Mouse (Mus musculus) liver, adult 2 months (tissue): ENCODE data around the gene Gm10570. TPM values are rescaled to one million over a fixed set of nuclear protein-coding genes. Genes with fewer than 3 reads are reported as not detected.

Source experiments
- DNase-seq: peaks from one replicate; pipeline ENCODE4 v3.0.0-alpha.2; 2011; ENCODE audit warnings: low read depth, low spot score; ENCODE audit errors: extremely low read depth
- H3K27ac ChIP-seq: fragments of 200-500 bp; replicated peaks from 2 replicates; pipeline ENCODE4 v1.5.1; 2012; ENCODE audit warnings: low read depth, mild to moderate bottlenecking, control low read depth, inconsistent platforms, low read length; ENCODE audit not compliant: insufficient read depth
- H3K27me3 ChIP-seq: fragments of 200-500 bp; 2 replicates; pipeline ENCODE4 v1.6.1; 2012; ENCODE audit warnings: mild to moderate bottlenecking, moderate library complexity, low read length, inconsistent platforms; ENCODE audit not compliant: control insufficient read depth, insufficient read depth
- H3K36me3 ChIP-seq: fragments of 200-500 bp; 2 replicates; pipeline ENCODE4 v1.6.1; 2012; ENCODE audit warnings: low read length, inconsistent platforms; ENCODE audit not compliant: control insufficient read depth, insufficient read depth
- H3K4me1 ChIP-seq: fragments of 200-500 bp; 2 replicates; pipeline ENCODE4 v1.6.1; 2011; ENCODE audit warnings: low read length; ENCODE audit not compliant: control insufficient read depth, insufficient read depth
- H3K4me3 ChIP-seq: fragments of 200-500 bp; 2 replicates; pipeline ENCODE4 v1.5.1; 2011; ENCODE audit warnings: low read depth, mild to moderate bottlenecking, control low read depth, low read length, moderate library complexity; ENCODE audit not compliant: insufficient read depth
- H3K79me2 ChIP-seq: fragments of 200-500 bp; 2 replicates; pipeline ENCODE4 v1.6.1; 2012; ENCODE audit warnings: inconsistent platforms, mild to moderate bottlenecking, low read length, moderate library complexity; ENCODE audit not compliant: control insufficient read depth, insufficient read depth
- H3K9ac ChIP-seq: fragments of 200-500 bp; 2 replicates; pipeline ENCODE4 v1.6.1; 2012; ENCODE audit warnings: low read depth, mild to moderate bottlenecking, control low read depth, inconsistent platforms, low read length
- CTCF ChIP-seq: fragments of 200-500 bp; IDR thresholded peaks from 2 replicates; pipeline ENCODE4 v1.5.1; 2011; ENCODE audit warnings: low read depth, low read length, control low read depth
- POLR2A ChIP-seq: fragments of 200-500 bp; IDR thresholded peaks from 2 replicates; pipeline ENCODE4 v1.6.1; 2011; ENCODE audit warnings: low read length, control low read depth; ENCODE audit not compliant: insufficient read depth; ENCODE audit errors: extremely low read depth
- WGBS: fragments of 180-500 bp; shearing (Covaris S2); methylation state at CpG from one replicate; pipeline ENCODE4 v1.1.7; 2018; 5-methylcytosine and 5-hydroxymethylcytosine counted together
- polyA plus RNA-seq: library from polyadenylated mRNA; depleted of rRNA; stranded (reverse); fragments of >200 nt; gene quantifications from 2 replicates; pipeline ENCODE4 v1.2.3, GENCODE M21; 2012
- total RNA-seq: library from RNA; depleted of rRNA; stranded (reverse); fragments of >200 nt; gene quantifications from 2 replicates; pipeline ENCODE4 v1.2.3, GENCODE M21; 2014

Gm10570 gene
- total and polyA plus RNA-seq, 2 experiments, result not detected

- no peak for DNase-seq
These were observed 6.1 kb downstream of the Gm10570 start for GRCm38 (mm10) chr4:130302285-130302870.

GRCm38 (mm10) chr4:130299629-130300018 is 8.8 kb downstream of the Gm10570 start:
- no peak for DNase-seq
- Histone ChIP-seq H3K4me3 (no peak overlapping the region), H3K79me2 (no peaks in the 10 kb centered on the region), H3K4me1 (no peaks in the 10 kb centered on the region), H3K36me3 (no peaks in the 10 kb centered on the region), H3K27ac (no peak overlapping the region), H3K27me3 (no peaks in the 10 kb centered on the region), H3K9ac (no peak overlapping the region)
- WGBS, result 73% methylated on average over 8 of the region's 8 CpGs
- no peak for TF ChIP-seq POLR2A
- no peak for TF ChIP-seq CTCF

More at GRCm38 (mm10) chr4:130302285-130302870, 6.1 kb downstream of the Gm10570 start:
- Histone ChIP-seq H3K9ac (no peak overlapping the region), H3K27me3 (no peaks in the 10 kb centered on the region), H3K4me3 (no peak overlapping the region), H3K36me3 (no peaks in the 10 kb centered on the region), H3K4me1 (no peaks in the 10 kb centered on the region), H3K27ac (no peak overlapping the region), H3K79me2 (no peaks in the 10 kb centered on the region)
- no peak for TF ChIP-seq CTCF
- TF ChIP-seq POLR2A, result no peak
- WGBS, result 55% methylated on average over 12 of the region's 12 CpGs

GRCm38 (mm10) chr4:130298877-130299628 is 9.4 kb downstream of the Gm10570 start:
- Histone ChIP-seq H3K4me3 (no peak overlapping the region), H3K9ac (no peak overlapping the region), H3K36me3 (no peaks in the 10 kb centered on the region), H3K4me1 (no peaks in the 10 kb centered on the region), H3K79me2 (no peaks in the 10 kb centered on the region), H3K27me3 (no peaks in the 10 kb centered on the region), H3K27ac (no peak overlapping the region)
- WGBS, result 66% methylated on average over 11 of the region's 11 CpGs
- TF ChIP-seq POLR2A, result no peak
- TF ChIP-seq CTCF, result no peak
- no peak for DNase-seq

- DNase-seq, result peak; percentile 31
- Histone ChIP-seq H3K9ac (no peak overlapping the region), H3K4me1 (no peaks in the 10 kb centered on the region), H3K27ac (no peak overlapping the region), H3K79me2 (no peaks in the 10 kb centered on the region), H3K36me3 (no peaks in the 10 kb centered on the region), H3K4me3 (no peak overlapping the region), H3K27me3 (no peaks in the 10 kb centered on the region)
- 32% methylated on average over 13 of the region's 13 CpGs for WGBS
- TF ChIP-seq POLR2A, result no peak
- peak; percentile 79 for TF ChIP-seq CTCF
These were observed 11.3 kb downstream of the Gm10570 start for GRCm38 (mm10) chr4:130297123-130297529.

- WGBS, result 93% methylated on average over 13 of the region's 13 CpGs
- H3K79me2 ChIP-seq, result no peaks in the 10 kb centered on the region
- no peak for DNase-seq
- H3K27ac ChIP-seq, result no peak overlapping the region
- no peaks in the 10 kb centered on the region for H3K36me3 ChIP-seq
- no peak overlapping the region for H3K9ac ChIP-seq
- H3K4me3 ChIP-seq, result no peak overlapping the region
- no peaks in the 10 kb centered on the region for H3K27me3 ChIP-seq
- H3K4me1 ChIP-seq, result no peaks in the 10 kb centered on the region
- TF ChIP-seq CTCF (no peak), POLR2A (no peak)
These were observed 12.1 kb downstream of the Gm10570 start for GRCm38 (mm10) chr4:130296243-130296965.
